In the genomic region with DNA sequence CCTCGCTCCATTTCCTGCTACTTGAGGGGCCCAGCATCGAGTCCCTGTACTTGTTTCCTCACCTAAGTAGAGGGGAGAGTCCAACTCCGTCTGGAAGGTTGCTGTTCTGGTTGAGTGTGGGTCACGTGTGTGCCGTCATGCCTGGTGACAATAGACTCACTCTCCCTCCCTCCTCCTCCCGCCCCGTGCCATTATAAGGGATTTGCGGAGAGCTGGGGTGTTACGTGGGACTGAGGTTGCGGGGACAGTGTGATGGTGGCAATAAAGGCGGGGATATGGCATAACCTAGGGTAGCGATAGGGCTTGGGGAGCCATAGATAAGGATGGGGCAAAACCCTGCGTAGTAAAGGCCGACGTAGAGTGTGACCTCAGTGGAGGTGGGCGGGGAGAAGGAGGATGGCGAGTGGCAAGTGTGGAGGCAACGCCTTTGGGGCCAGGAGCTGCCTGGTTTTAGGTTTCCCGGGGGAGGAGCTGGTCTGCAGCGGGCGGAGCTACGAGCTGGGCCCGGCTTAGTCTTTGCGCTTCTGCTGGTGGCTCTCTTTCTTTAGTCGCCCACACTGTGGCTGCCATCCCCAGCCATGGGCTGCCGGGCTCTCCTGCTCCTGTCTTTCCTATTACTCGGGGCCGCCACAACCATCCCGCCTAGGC, we compare ENCODE assay signal across 8 mouse cellular contexts. TPM values are rescaled to one million over a fixed set of nuclear protein-coding genes. Genes with fewer than 3 reads are reported as not detected.
DNase-seq lines count a peak whose midpoint lies in the region; ATAC-seq and TF ChIP-seq lines count a peak whose summit lies in the region.

No protein-coding gene starts in this region.

- H3K4me3 ChIP-seq in forebrain, embryonic 14.5 days (ENCODE audit: low read depth, low read length): peak overlapping the region; percentile 55
- H3K4me3 ChIP-seq in lung, adult 2 months (replicated peaks; ENCODE audit: extremely low read depth, low read depth, low read length): peak overlapping the region; percentile 92

- no peaks in the 10 kb centered on the region for H3K9me3 ChIP-seq in forebrain, embryonic 14.5 days (replicated peaks; ENCODE audit: control insufficient read depth, low read length)

- no peaks in the 10 kb centered on the region for H3K36me3 ChIP-seq in forebrain, embryonic 14.5 days (ENCODE audit: control insufficient read depth, insufficient read depth, low read length)

- H3K27ac ChIP-seq in forebrain, embryonic 14.5 days (ENCODE audit: low read depth, low read length): peak overlapping the region; percentile 97

- under 1% methylated on average over 29 of the region's 29 CpGs for WGBS in forebrain, embryonic 14.5 days
- under 1% methylated on average over 29 of the region's 29 CpGs for WGBS in lung, adult 2 months

- H3K9ac ChIP-seq in forebrain, embryonic 14.5 days (ENCODE audit: low read length): peak overlapping the region; percentile 78

- H3K27me3 ChIP-seq in forebrain, embryonic 14.5 days (replicated peaks; ENCODE audit: control insufficient read depth, insufficient read depth, low read length): no peaks in the 10 kb centered on the region

- TF ChIP-seq CTCF in lung, adult 2 months (IDR thresholded peaks at IDR 0.05; ENCODE audit: insufficient read depth, low read length): no peak

- peak overlapping the region; percentile 55 for H3K4me2 ChIP-seq in forebrain, embryonic 14.5 days (ENCODE audit: low read length)

- TF ChIP-seq POLR2A in lung, adult 2 months (IDR thresholded peaks at IDR 0.05; ENCODE audit: borderline replicate concordance, extremely low read depth, low read depth, low read length): peak; percentile 84; the same call in 1 of the 2 replicates

- DNase-seq in ES-CJ7 (ENCODE audit: low read depth, low spot score): peak; percentile 94
- peak; percentile 90 for DNase-seq in cerebellum, adult 11 months
- peak; percentile 93 for DNase-seq in forebrain, embryonic 14.5 days (ENCODE audit: low spot score)
- peak; percentile 88 for DNase-seq in heart, postnatal 25 days (ENCODE audit: low spot score)
- peak; percentile 84 to 90 for DNase-seq in layer of hippocampus, adult 18-20 months (ENCODE audit: low spot score in 2 of 2)
- peak; percentile 91 for DNase-seq in lung, adult 2 months
- peak; percentile 86 to 92 for DNase-seq in thymus, adult 18-20 months

- intact Hi-C loops in heart, postnatal 25 days (cut with DNase I): loop anchor here (1.0 to 5.0 kb wide), 6 partner anchors 18 to 222 kb away; no protein-coding TSS in a partner anchor

- peaks cover 11% of the 10 kb centered on the region; the same call in 1 of the 2 replicates for H3K4me1 ChIP-seq in forebrain, embryonic 14.5 days (ENCODE audit: control insufficient read depth, insufficient read depth, low read length)
- peaks cover 6% of the 10 kb centered on the region for H3K4me1 ChIP-seq in lung, adult 2 months (ENCODE audit: control insufficient read depth, insufficient read depth, low read length)

- peak; percentile 89 for ATAC-seq in forebrain, embryonic 14.5 days
- ATAC-seq in neutrophil, adult 5-6 weeks (ENCODE audit: extremely low read depth, insufficient number of reproducible peaks, low FRiP score, poor library complexity, severe bottlenecking): peak; percentile 77

RNA-seq across cellular contexts. Expression of gene Prcp, which starts 0.6 kb away (rescaled TPM):
- 14.5 and 17.0 TPM in 2 replicates for polyA plus RNA-seq in forebrain, embryonic 14.5 days (2014; fragmentation: Nextera tagmentation; extraction: Ambion mirVana)
- total RNA-seq in heart, postnatal 25 days (2021): 10 to 100 TPM; 13.7 to 16.5 TPM
- 1 to 10 TPM; 5.9 to 7.0 TPM for total RNA-seq in layer of hippocampus, adult 18-20 months (2021)
- polyA plus RNA-seq in lung, adult 2 months (2012; rRNA removed): 25.4 and 32.5 TPM in 2 replicates
- 40.5 and 50.8 TPM in 2 replicates for total RNA-seq in neutrophil, adult 5-6 weeks (2017)

RNA-seq across cellular contexts. Expression of gene Ddias, which starts 0.8 kb away (rescaled TPM):
- polyA plus RNA-seq in forebrain, embryonic 14.5 days (2014; fragmentation: Nextera tagmentation; extraction: Ambion mirVana): 9.5 and 10.9 TPM in 2 replicates
- total RNA-seq in heart, postnatal 25 days (2021): under 1 TPM; 0.31 to 0.36 TPM
- total RNA-seq in layer of hippocampus, adult 18-20 months (2021): under 1 TPM; 0.33 to 0.62 TPM
- polyA plus RNA-seq in lung, adult 2 months (2012; rRNA removed): 0.03 and 0.07 TPM in 2 replicates
- total RNA-seq in neutrophil, adult 5-6 weeks (2017): 2.3 and 3.9 TPM in 2 replicates

Comparison
In these comparisons a context has a peak if more than half of its experiments do, and no peak if none do; other contexts are left out.
1. Peak in every context shown above with its lines: DNase-seq, ATAC-seq, H3K4me3 ChIP-seq and H3K27ac ChIP-seq.